Mouse (Mus musculus): Measurements from ENCODE around the gene Irf5. TPM values are rescaled to one million over a fixed set of nuclear protein-coding genes. Genes with fewer than 3 reads are reported as not detected.

Irf5 gene
- polyA plus RNA-seq, 1 experiment from 2014 or later, result 11.1 TPM

GRCm38 (mm10) chr6:29528561-29529443, 2.4 kb downstream of the Irf5 start:
- WGBS, result 20% methylated on average over 13 of the region's 13 CpGs
- peaks cover 19% of the 10 kb centered on the region for H3K27me3 ChIP-seq (replicated peaks)
- peak overlapping the region; percentile 52 for H3K4me3 ChIP-seq (replicated peaks)
- H3K9me3 ChIP-seq, result no peaks in the 10 kb centered on the region
- no peak overlapping the region for H3K9ac ChIP-seq
- no peaks in the 10 kb centered on the region for H3K36me3 ChIP-seq
- H3K27ac ChIP-seq, result peak overlapping the region; percentile 44; the same call in 1 of the 2 replicates
- H3K4me2 ChIP-seq, result peak overlapping the region; percentile 94; the same call in 1 of the 2 replicates
- ATAC-seq (ENCODE audit: insufficient read depth, low FRiP score, low read depth), result no peak
- H3K4me1 ChIP-seq, result peaks cover 38% of the 10 kb centered on the region

- no peaks in the 10 kb centered on the region for H3K36me3 ChIP-seq
- no peak overlapping the region for H3K27ac ChIP-seq
- H3K4me1 ChIP-seq, result peaks cover 32% of the 10 kb centered on the region
- whole genome bisulfite sequencing, result 26% methylated on average over 2 of the region's 2 CpGs
- H3K9ac ChIP-seq, result no peak overlapping the region
- no peak overlapping the region for H3K4me3 ChIP-seq (replicated peaks)
- ATAC-seq (ENCODE audit: insufficient read depth, low FRiP score, low read depth), result no peak
- peaks cover 19% of the 10 kb centered on the region for H3K27me3 ChIP-seq (replicated peaks)
- H3K4me2 ChIP-seq, result 0 out of 2 replicates have a peak overlapping the region, but pooled peaks have one; percentile 16
- H3K9me3 ChIP-seq, result no peaks in the 10 kb centered on the region
Measured at GRCm38 (mm10) chr6:29529444-29529820, 3.0 kb downstream of the Irf5 start.

- peaks cover 19% of the 10 kb centered on the region for H3K27me3 ChIP-seq (replicated peaks)
- 62% methylated on average over 4 of the region's 4 CpGs for WGBS
- no peak overlapping the region for H3K4me3 ChIP-seq (replicated peaks)
- no peaks in the 10 kb centered on the region for H3K9me3 ChIP-seq
- ATAC-seq (ENCODE audit: insufficient read depth, low FRiP score, low read depth), result no peak
- no peak overlapping the region for H3K27ac ChIP-seq
- H3K36me3 ChIP-seq, result no peaks in the 10 kb centered on the region
- no peak overlapping the region for H3K9ac ChIP-seq
- H3K4me1 ChIP-seq, result peaks cover 31% of the 10 kb centered on the region
- H3K4me2 ChIP-seq, result no peak overlapping the region
Measured at GRCm38 (mm10) chr6:29530050-29530449, 3.6 kb downstream of the Irf5 start.

GRCm38 (mm10) chr6:29535316-29535715, 8.9 kb downstream of the Irf5 start:
- WGBS, result 60% methylated on average over 6 of the region's 6 CpGs
- peaks cover 4% of the 10 kb centered on the region for H3K36me3 ChIP-seq
- no peak overlapping the region for H3K27ac ChIP-seq
- H3K9ac ChIP-seq, result no peak overlapping the region
- no peak overlapping the region for H3K4me3 ChIP-seq (replicated peaks)
- no peaks in the 10 kb centered on the region for H3K27me3 ChIP-seq (replicated peaks)
- H3K9me3 ChIP-seq, result no peaks in the 10 kb centered on the region
- 0 out of 2 replicates have a peak, but pooled peaks have one; percentile 33 for ATAC-seq (ENCODE audit: insufficient read depth, low FRiP score, low read depth)
- H3K4me2 ChIP-seq, result no peak overlapping the region
- peaks cover 3% of the 10 kb centered on the region; the same call in 1 of the 2 replicates for H3K4me1 ChIP-seq

- WGBS, result 65% methylated on average over 4 of the region's 4 CpGs
Measured at GRCm38 (mm10) chr6:29536651-29537193, 10.3 kb downstream of the Irf5 start.

GRCm38 (mm10) chr6:29537221-29537620, 10.8 kb downstream of the Irf5 start:
- no peak for ATAC-seq (ENCODE audit: insufficient read depth, low FRiP score, low read depth)

More at GRCm38 (mm10) chr6:29536651-29537193, 10.3 kb downstream of the Irf5 start:
- Histone ChIP-seq H3K9ac (no peak overlapping the region), H3K4me3 (replicated peaks) (no peak overlapping the region), H3K9me3 (no peaks in the 10 kb centered on the region), H3K36me3 (peaks cover 13% of the 10 kb centered on the region), H3K27ac (no peak overlapping the region), H3K27me3 (replicated peaks) (no peaks in the 10 kb centered on the region), H3K4me1 (peaks cover 3% of the 10 kb centered on the region; the same call in 1 of the 2 replicates), H3K4me2 (no peak overlapping the region)
- ATAC-seq (ENCODE audit: insufficient read depth, low FRiP score, low read depth), result no peak

GRCm38 (mm10) chr6:29539502-29539901, 13.1 kb downstream of the Irf5 start:
- Histone ChIP-seq H3K9me3 (no peaks in the 10 kb centered on the region), H3K36me3 (peaks cover 27% of the 10 kb centered on the region)
- ATAC-seq (ENCODE audit: insufficient read depth, low FRiP score, low read depth), result no peak

More at GRCm38 (mm10) chr6:29537221-29537620, 10.8 kb downstream of the Irf5 start:
- 83% methylated on average over 3 of the region's 3 CpGs for WGBS
- peaks cover 18% of the 10 kb centered on the region for H3K36me3 ChIP-seq
- H3K27me3 ChIP-seq (replicated peaks), result no peaks in the 10 kb centered on the region
- peaks cover 3% of the 10 kb centered on the region; the same call in 1 of the 2 replicates for H3K4me1 ChIP-seq
- H3K4me2 ChIP-seq, result no peak overlapping the region
- H3K27ac ChIP-seq, result no peak overlapping the region
- no peak overlapping the region for H3K4me3 ChIP-seq (replicated peaks)
- no peaks in the 10 kb centered on the region for H3K9me3 ChIP-seq
- no peak overlapping the region for H3K9ac ChIP-seq

GRCm38 (mm10) chr6:29540223-29540622, 13.8 kb downstream of the Irf5 start:
- Histone ChIP-seq H3K4me2 (no peak overlapping the region), H3K36me3 (peaks cover 33% of the 10 kb centered on the region), H3K27ac (no peak overlapping the region), H3K27me3 (replicated peaks) (no peaks in the 10 kb centered on the region), H3K4me1 (peaks cover 3% of the 10 kb centered on the region; the same call in 1 of the 2 replicates), H3K9ac (no peak overlapping the region), H3K9me3 (no peaks in the 10 kb centered on the region), H3K4me3 (replicated peaks) (no peak overlapping the region)
- 78% methylated on average over 6 of the region's 6 CpGs for WGBS
- ATAC-seq (ENCODE audit: insufficient read depth, low FRiP score, low read depth), result no peak

More at GRCm38 (mm10) chr6:29539502-29539901, 13.1 kb downstream of the Irf5 start:
- WGBS, result 81% methylated on average over 8 of the region's 8 CpGs
- no peak overlapping the region for H3K4me3 ChIP-seq (replicated peaks)
- H3K27me3 ChIP-seq (replicated peaks), result no peaks in the 10 kb centered on the region
- H3K4me2 ChIP-seq, result no peak overlapping the region
- peaks cover 3% of the 10 kb centered on the region; the same call in 1 of the 2 replicates for H3K4me1 ChIP-seq
- H3K9ac ChIP-seq, result no peak overlapping the region
- H3K27ac ChIP-seq, result no peak overlapping the region

GRCm38 (mm10) chr6:29540956-29541355, 14.5 kb downstream of the Irf5 start:
- WGBS, result 83% methylated on average over 1 of the region's 1 CpGs
- Histone ChIP-seq H3K4me2 (no peak overlapping the region), H3K9me3 (no peaks in the 10 kb centered on the region), H3K4me1 (no peaks in the 10 kb centered on the region), H3K27ac (no peak overlapping the region), H3K4me3 (replicated peaks) (no peak overlapping the region), H3K27me3 (replicated peaks) (no peaks in the 10 kb centered on the region), H3K36me3 (peaks cover 40% of the 10 kb centered on the region), H3K9ac (no peak overlapping the region)
- no peak for ATAC-seq (ENCODE audit: insufficient read depth, low FRiP score, low read depth)

GRCm38 (mm10) chr6:29545611-29546010, 19.2 kb downstream of the Irf5 start:
- Histone ChIP-seq H3K27me3 (replicated peaks) (no peaks in the 10 kb centered on the region), H3K4me1 (no peaks in the 10 kb centered on the region), H3K4me2 (no peak overlapping the region), H3K4me3 (replicated peaks) (no peak overlapping the region), H3K27ac (no peak overlapping the region), H3K9ac (no peak overlapping the region), H3K9me3 (no peaks in the 10 kb centered on the region), H3K36me3 (peaks cover 45% of the 10 kb centered on the region)
- ATAC-seq (ENCODE audit: insufficient read depth, low FRiP score, low read depth), result no peak
- 98% methylated on average over 2 of the region's 2 CpGs for WGBS

- ATAC-seq (ENCODE audit: insufficient read depth, low FRiP score, low read depth), result peak; percentile 35; the same call in 1 of the 2 replicates
- H3K4me1 ChIP-seq, result no peaks in the 10 kb centered on the region
- H3K9me3 ChIP-seq, result no peaks in the 10 kb centered on the region
- H3K36me3 ChIP-seq, result peaks cover 49% of the 10 kb centered on the region; the same call in 1 of the 2 replicates
- H3K9ac ChIP-seq, result no peak overlapping the region
- no peak overlapping the region for H3K4me2 ChIP-seq
- H3K27ac ChIP-seq, result no peak overlapping the region
- no peaks in the 10 kb centered on the region for H3K27me3 ChIP-seq (replicated peaks)
- no peak overlapping the region for H3K4me3 ChIP-seq (replicated peaks)
Measured at GRCm38 (mm10) chr6:29547582-29547981, 21.2 kb downstream of the Irf5 start.

GRCm38 (mm10) chr6:29548086-29548485, 21.7 kb downstream of the Irf5 start:
- WGBS, result 90% methylated on average over 1 of the region's 1 CpGs
- H3K36me3 ChIP-seq, result peaks cover 44% of the 10 kb centered on the region; the same call in 1 of the 2 replicates

More at GRCm38 (mm10) chr6:29548086-29548485, 21.7 kb downstream of the Irf5 start:
- no peak for ATAC-seq (ENCODE audit: insufficient read depth, low FRiP score, low read depth)
- Histone ChIP-seq H3K27me3 (replicated peaks) (no peaks in the 10 kb centered on the region), H3K4me3 (replicated peaks) (no peak overlapping the region), H3K4me1 (no peaks in the 10 kb centered on the region), H3K27ac (peak overlapping the region; percentile 50; the same call in 1 of the 2 replicates), H3K9me3 (no peaks in the 10 kb centered on the region), H3K4me2 (no peak overlapping the region), H3K9ac (no peak overlapping the region)

All from stomach, embryonic 15.5 days (tissue).